Mouse (Mus musculus): ENCODE data around the gene Trrap.

GRCm38 (mm10) chr5:144767911-144768841 lies 644 bp downstream of the Trrap start:
- peak; percentile 91 for TF ChIP-seq POLR2A (IDR thresholded peaks at IDR 0.05; ENCODE audit: control insufficient read depth, extremely low read depth, insufficient read depth, low read length, poor library complexity)
- peak; percentile 100 for TF ChIP-seq CTCF (IDR thresholded peaks at IDR 0.05; ENCODE audit: borderline replicate concordance, control insufficient read depth, extremely low read depth, insufficient read depth, low read length, poor library complexity)

Data from thymus, adult 2 months (tissue).